ENCODE assay signal across 9 mouse cellular contexts in genomic region chr8:87536615-87537329, GRCm38 (mm10). TPM values are rescaled to one million over a fixed set of nuclear protein-coding genes. Genes with fewer than 3 reads are reported as not detected.
DNase-seq lines count a peak whose midpoint lies in the region; ATAC-seq and TF ChIP-seq lines count a peak whose summit lies in the region.
"Had no signal": no experiment of that assay in that cellular context is flagged by ENCODE, and none has a peak within 500 bp of the region (broad histone marks: within the 10 kb centered on the region; RNA-seq: fewer than 3 reads in every experiment).

No protein-coding gene starts in this region.

- H3K27ac ChIP-seq in ES-E14 (ENCODE audit: insufficient read depth, low read depth, low read length, poor library complexity, severe bottlenecking): no peak overlapping the region
- no peak overlapping the region for H3K27ac ChIP-seq in forebrain, embryonic 16.5 days (ENCODE audit: low read length)

- no peak overlapping the region; the same call in 1 of the 2 replicates for H3K9ac ChIP-seq in ES-E14 (ENCODE audit: insufficient read depth, low read depth, low read length, poor library complexity, severe bottlenecking)
- no peak overlapping the region for H3K9ac ChIP-seq in forebrain, embryonic 16.5 days (replicated peaks; ENCODE audit: low read depth, low read length)

- DNase-seq in ES-E14 (ENCODE audit: low read depth, low spot score): peak; percentile 73
- DNase-seq in cerebellum, adult 18-20 months: peak; percentile 93 to 94
- peak; percentile 89 for DNase-seq in heart, postnatal 4 days
- DNase-seq in layer of hippocampus, adult 18-20 months (ENCODE audit: low spot score in 2 of 2): peak; percentile 11 to 70
- peak; percentile 68 for DNase-seq in lung, adult 2 months
- peak; percentile 27 for DNase-seq in ovary, adult 18-20 months (ENCODE audit: low spot score)
- peak; percentile 18 to 67 for DNase-seq in thymus, postnatal 10 days (ENCODE audit: low spot score in 2 of 2)

- ATAC-seq in forebrain, embryonic 16.5 days: peak; percentile 80

- peak overlapping the region in 1 of 2 experiments; percentile 14; a peak in 2 of 4 replicates for H3K4me3 ChIP-seq in ES-E14 (ENCODE audit: insufficient read depth in 1 of 2, low read depth in 1 of 2, low read length in 2 of 2, poor library complexity in 1 of 2, severe bottlenecking in 1 of 2)
- H3K4me3 ChIP-seq in forebrain, embryonic 16.5 days (replicated peaks; ENCODE audit: low read length): no peak overlapping the region
- no peak overlapping the region for H3K4me3 ChIP-seq in lung, adult 2 months (replicated peaks; ENCODE audit: extremely low read depth, low read depth, low read length)

- H3K27me3 ChIP-seq in forebrain, embryonic 16.5 days (replicated peaks; ENCODE audit: control insufficient read depth, insufficient read depth, low read length): no peaks in the 10 kb centered on the region

- no peaks in the 10 kb centered on the region for H3K9me3 ChIP-seq in ES-E14 (ENCODE audit: control insufficient read depth, insufficient read depth, low read depth, low read length)
- no peaks in the 10 kb centered on the region for H3K9me3 ChIP-seq in forebrain, embryonic 16.5 days (ENCODE audit: control insufficient read depth, low read length)

- 6% methylated on average over 23 of the region's 23 CpGs for WGBS in forebrain, embryonic 16.5 days
- WGBS in lung, adult 2 months: 7% methylated on average over 23 of the region's 23 CpGs

- H3K36me3 ChIP-seq in ES-E14 (ENCODE audit: control insufficient read depth, insufficient read depth, low read length, poor library complexity, severe bottlenecking): no peaks in the 10 kb centered on the region
- H3K36me3 ChIP-seq in forebrain, embryonic 16.5 days (ENCODE audit: control insufficient read depth, insufficient read depth): no peaks in the 10 kb centered on the region

- peaks cover 0 to 2% of the 10 kb centered on the region in 2 experiments; a peak in 1 of 4 replicates for H3K4me1 ChIP-seq in ES-E14 (ENCODE audit: control insufficient read depth in 2 of 2, insufficient read depth in 2 of 2, low read length in 2 of 2, poor library complexity in 1 of 2)
- peaks cover 6% of the 10 kb centered on the region for H3K4me1 ChIP-seq in forebrain, embryonic 16.5 days (replicated peaks; ENCODE audit: control insufficient read depth, insufficient read depth, low read length)
- H3K4me1 ChIP-seq in lung, adult 2 months (ENCODE audit: control insufficient read depth, insufficient read depth, low read length): no peaks in the 10 kb centered on the region

- peak; percentile 91 for TF ChIP-seq CTCF in lung, adult 2 months (IDR thresholded peaks at IDR 0.05; ENCODE audit: insufficient read depth, low read length)

- in situ Hi-C loops in ES-E14 (cut with MboI; ENCODE audit: low sequenced_read_pairs in 2 of 2, unreplicated experiment in 2 of 2): loop anchor here in 1 of 2 experiments (5.0 to 10.0 kb wide), 2 partner anchors 314 to 602 kb away; no protein-coding TSS in a partner anchor

- no peak for TF ChIP-seq POLR2A in lung, adult 2 months (IDR thresholded peaks at IDR 0.05; ENCODE audit: borderline replicate concordance, extremely low read depth, low read depth, low read length)

- peak overlapping the region; percentile 38 for H3K4me2 ChIP-seq in forebrain, embryonic 16.5 days (ENCODE audit: low read length)

TF ChIP-seq in ES-E14, 5 proteins besides CTCF, POLR2A, EP300 and RAD21:
- TF ChIP-seq ZC3H11A (IDR thresholded peaks at IDR 0.05; ENCODE audit: borderline replicate concordance, low read depth, low read length): peak; percentile 58; the same call in 1 of the 2 replicates
- TF ChIP-seq HCFC1 (IDR thresholded peaks at IDR 0.05; ENCODE audit: borderline replicate concordance, insufficient read depth, low read length): no peak

RNA-seq across cellular contexts. Expression of gene 4933402J07Rik, which starts 26.9 kb away (rescaled TPM):
- total RNA-seq in ES-E14 (2012; rRNA removed): not detected in 2 replicates
- polyA plus RNA-seq in forebrain, embryonic 16.5 days (2015; fragmentation: Nextera tagmentation; extraction: Ambion mirVana): not detected in 2 replicates
- not detected for total RNA-seq in heart, postnatal 4 days (2021)
- not detected for total RNA-seq in layer of hippocampus, adult 18-20 months (2021)
- not detected in 2 replicates for polyA plus RNA-seq in lung, adult 2 months (2012; rRNA removed)
- polyA plus RNA-seq: frontal cortex, adult 2 months had no signal

Comparison
In these comparisons a context has a peak if more than half of its experiments do, and no peak if none do; other contexts are left out.
1. DNase-seq: peak in every context shown above with its lines; median percentile 94 in cerebellum, adult 18-20 months; 89 in heart, postnatal 4 days; 73 in ES-E14; 68 in lung, adult 2 months; 42 in thymus, postnatal 10 days; 40 in layer of hippocampus, adult 18-20 months; 27 in ovary, adult 18-20 months.